Mouse (Mus musculus) MEL (cell line): ENCODE measurements around the gene Anxa9.

Source experiments
- CTCF ChIP-seq, 3 experiments: IDR thresholded peaks in 2 of 3; conservative IDR thresholded peaks in 1 of 3; 2 replicates each; pipeline ENCODE4 v1.5.1; 2011 to 2012; ENCODE audit warnings: low read length in 3 of 3, low read depth in 2 of 3, mild to moderate bottlenecking in 2 of 3, improper control_type of control experiment in 1 of 3, inconsistent platforms in 1 of 3, mixed read lengths in 1 of 3, moderate library complexity in 1 of 3; ENCODE audit not compliant: control insufficient read depth in 1 of 3, insufficient read depth in 1 of 3, poor library complexity in 1 of 3, severe bottlenecking in 1 of 3
- EP300 ChIP-seq, 2 experiments: IDR thresholded peaks; 2 replicates each; pipeline ENCODE4 v1.6.1; 2011; ENCODE audit warnings: improper control_type of control experiment in 2 of 2, low read length in 2 of 2, low read depth in 1 of 2, mild to moderate bottlenecking in 1 of 2
- ETS1 ChIP-seq: IDR thresholded peaks from 2 replicates; pipeline ENCODE4 v1.6.1; 2012; ENCODE audit warnings: low read depth, mild to moderate bottlenecking, inconsistent platforms, low read length, improper control_type of control experiment, moderate library complexity
- MXI1 ChIP-seq: IDR thresholded peaks from 2 replicates; pipeline ENCODE4 v1.6.1; 2011; ENCODE audit warnings: mild to moderate bottlenecking, low read depth, low read length, improper control_type of control experiment
- MYB ChIP-seq: IDR thresholded peaks from 2 replicates; pipeline ENCODE4 v1.6.1; 2011; ENCODE audit warnings: mild to moderate bottlenecking, low read depth, low read length, improper control_type of control experiment

- TF ChIP-seq ETS1 (no peak), CTCF (IDR thresholded peaks at IDR 0.05 in 2 of 3, conservative IDR thresholded peaks at IDR 0.05 in 1 of 3; ENCODE audit: control insufficient read depth in 1 of 3, insufficient read depth in 1 of 3, low read depth in 2 of 3, low read length in 3 of 3, poor library complexity in 1 of 3, severe bottlenecking in 1 of 3) (no peak), EP300 (IDR thresholded peaks at IDR 0.05; ENCODE audit: low read depth in 1 of 2, low read length in 2 of 2) (no peak), MXI1 (no peak), MYB (no peak)
Measured at GRCm38 (mm10) chr3:95264724-95265123, 42.3 kb downstream of the Anxa9 start.
